Mouse (Mus musculus) left cerebral cortex, adult 11 months (tissue): Measurements from ENCODE around the gene Exoc3l4.

Experiments
- DNase-seq: peaks from one replicate; pipeline ENCODE4 v3.0.0; 2022; ENCODE audit warnings: low spot score

The Exoc3l4 gene

GRCm38 (mm10) chr12:111450359-111450758 lies 33.5 kb downstream of the Exoc3l4 start:
- DNase-seq, result no peak

GRCm38 (mm10) chr12:111451561-111451960 lies 34.7 kb downstream of the Exoc3l4 start:
- no peak for DNase-seq

GRCm38 (mm10) chr12:111454021-111454420 lies 37.2 kb downstream of the Exoc3l4 start:
- DNase-seq, result no peak

GRCm38 (mm10) chr12:111454543-111455280 lies 37.9 kb downstream of the Exoc3l4 start:
- DNase-seq, result no peak

GRCm38 (mm10) chr12:111455311-111455846 lies 38.6 kb downstream of the Exoc3l4 start:
- DNase-seq, result no peak

GRCm38 (mm10) chr12:111455860-111456259 lies 39.0 kb downstream of the Exoc3l4 start:
- DNase-seq, result no peak

GRCm38 (mm10) chr12:111457742-111458141 lies 40.9 kb downstream of the Exoc3l4 start:
- DNase-seq, result no peak

GRCm38 (mm10) chr12:111463570-111463969 lies 46.8 kb downstream of the Exoc3l4 start:
- DNase-seq, result no peak

- DNase-seq, result no peak
Observed at GRCm38 (mm10) chr12:111466369-111466768, 49.6 kb downstream of the Exoc3l4 start.

- DNase-seq, result no peak
Observed at GRCm38 (mm10) chr12:111468206-111468605, 51.4 kb downstream of the Exoc3l4 start.

GRCm38 (mm10) chr12:111469507-111469906 lies 52.7 kb downstream of the Exoc3l4 start:
- DNase-seq, result peak; percentile 25

GRCm38 (mm10) chr12:111471119-111471518 lies 54.3 kb downstream of the Exoc3l4 start:
- no peak for DNase-seq

GRCm38 (mm10) chr12:111471721-111472120 lies 54.9 kb downstream of the Exoc3l4 start:
- DNase-seq, result no peak

GRCm38 (mm10) chr12:111472886-111473285 lies 56.1 kb downstream of the Exoc3l4 start:
- DNase-seq, result no peak

GRCm38 (mm10) chr12:111474384-111474783 lies 57.6 kb downstream of the Exoc3l4 start:
- DNase-seq, result no peak

- DNase-seq, result no peak
Observed at GRCm38 (mm10) chr12:111474893-111475643, 58.3 kb downstream of the Exoc3l4 start.

GRCm38 (mm10) chr12:111478924-111479323 lies 62.1 kb downstream of the Exoc3l4 start:
- no peak for DNase-seq

- no peak for DNase-seq
Observed at GRCm38 (mm10) chr12:111479917-111480316, 63.1 kb downstream of the Exoc3l4 start.
